Mouse (Mus musculus): ENCODE measurements around the gene Rbm34. TPM values are rescaled to one million over a fixed set of nuclear protein-coding genes. Genes with fewer than 3 reads are reported as not detected.

The Rbm34 gene
- total and polyA plus RNA-seq, 3 experiments, result 25.9 TPM; not detected in 1

DNA sequence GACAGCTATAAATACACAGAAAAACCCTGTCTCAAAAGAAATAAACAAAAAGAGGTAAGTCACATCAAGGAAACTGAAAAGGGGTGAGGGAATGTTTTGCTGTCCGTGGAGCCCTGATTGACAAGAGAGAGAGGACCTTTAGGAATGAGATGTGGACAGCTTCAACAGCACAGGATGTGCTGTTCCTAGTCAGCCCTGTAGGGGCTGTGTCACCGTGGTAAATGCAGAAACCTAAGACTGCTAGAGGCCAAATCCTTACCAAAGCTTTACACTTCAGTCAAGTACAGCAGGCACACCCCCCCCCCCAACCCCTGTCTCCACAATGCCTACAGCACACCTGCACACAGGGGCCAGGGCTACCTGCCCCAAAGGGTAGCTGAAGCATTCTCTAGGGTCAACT, 39.2 kb downstream of the Rbm34 start:
- DNase-seq (ENCODE audit: low read depth, low spot score), result peak; percentile 70
- Histone ChIP-seq H3K27ac (ENCODE audit: control insufficient read depth, low read depth, low read length) (peak overlapping the region; percentile 17; the same call in 1 of the 2 replicates), H3K4me3 (ENCODE audit: control insufficient read depth in 1 of 2, insufficient read depth in 1 of 2, low read depth in 2 of 2, low read length in 2 of 2) (no peak overlapping the region), H3K4me1 (ENCODE audit: control insufficient read depth in 1 of 2, insufficient read depth in 2 of 2, low read length in 2 of 2) (no peaks in the 10 kb centered on the region; a peak in 1 of 4 replicates), H3K36me3 (ENCODE audit: control insufficient read depth in 1 of 2, insufficient read depth in 2 of 2, low read length in 2 of 2) (peaks cover 13 to 20% of the 10 kb centered on the region in 2 experiments), H3K79me2 (ENCODE audit: control insufficient read depth, insufficient read depth, low read length, poor library complexity) (peaks cover 3% of the 10 kb centered on the region; the same call in 1 of the 2 replicates), H3K9ac (ENCODE audit: control insufficient read depth, low read depth, low read length, poor library complexity, severe bottlenecking) (no peak overlapping the region), H3K27me3 (ENCODE audit: control insufficient read depth in 1 of 2, insufficient read depth in 2 of 2, low read length in 2 of 2) (no peaks in the 10 kb centered on the region), H3K9me3 (replicated peaks; ENCODE audit: insufficient read depth, low read length) (no peaks in the 10 kb centered on the region)
- TF ChIP-seq NELFE (IDR thresholded peaks at IDR 0.05; ENCODE audit: low read depth, low read length) (0 out of 2 replicates have a peak, but pooled peaks have one; percentile 12), CTCF (IDR thresholded peaks at IDR 0.05 in 2 of 3, conservative IDR thresholded peaks at IDR 0.05 in 1 of 3; ENCODE audit: control insufficient read depth in 1 of 3, insufficient read depth in 1 of 3, low read depth in 2 of 3, low read length in 3 of 3, poor library complexity in 1 of 3, severe bottlenecking in 1 of 3) (peak in 2 of 3 experiments; percentile 33 to 51; a peak in 4 of 6 replicates), MAX (IDR thresholded peaks at IDR 0.05; ENCODE audit: low read length) (no peak), MXI1 (IDR thresholded peaks at IDR 0.05; ENCODE audit: low read depth, low read length) (0 out of 2 replicates have a peak, but pooled peaks have one; percentile 15)

GRCm38 (mm10) chr8:126929607-126930161, 41.2 kb downstream of the Rbm34 start:
- no peak overlapping the region for H3K9ac ChIP-seq (ENCODE audit: control insufficient read depth, low read depth, low read length, poor library complexity, severe bottlenecking)
- DNase-seq (ENCODE audit: low read depth, low spot score), result peak; percentile 89
- peaks cover 2 to 7% of the 10 kb centered on the region in 2 experiments for H3K36me3 ChIP-seq (ENCODE audit: control insufficient read depth in 1 of 2, insufficient read depth in 2 of 2, low read length in 2 of 2)
- H3K9me3 ChIP-seq (replicated peaks; ENCODE audit: insufficient read depth, low read length), result no peaks in the 10 kb centered on the region
- H3K27me3 ChIP-seq (ENCODE audit: control insufficient read depth in 1 of 2, insufficient read depth in 2 of 2, low read length in 2 of 2), result no peaks in the 10 kb centered on the region
- TF ChIP-seq GATA1 (IDR thresholded peaks at IDR 0.05; ENCODE audit: low read depth, low read length) (no peak), ZNF384 (IDR thresholded peaks at IDR 0.05; ENCODE audit: low read depth, low read length) (no peak), CTCF (IDR thresholded peaks at IDR 0.05 in 2 of 3, conservative IDR thresholded peaks at IDR 0.05 in 1 of 3; ENCODE audit: control insufficient read depth in 1 of 3, insufficient read depth in 1 of 3, low read depth in 2 of 3, low read length in 3 of 3, poor library complexity in 1 of 3, severe bottlenecking in 1 of 3) (peak; percentile 21 to 98 (median 87)), RAD21 (IDR thresholded peaks at IDR 0.05; ENCODE audit: low read depth, low read length) (peak; percentile 62), SMC3 (IDR thresholded peaks at IDR 0.05; ENCODE audit: low read depth, low read length) (peak; percentile 76), ELF1 (IDR thresholded peaks at IDR 0.05; ENCODE audit: low read depth, low read length) (peak; percentile 45; the same call in 1 of the 2 replicates), SIN3A (IDR thresholded peaks at IDR 0.05; ENCODE audit: low read length) (0 out of 2 replicates have a peak, but pooled peaks have one; percentile 33), ZC3H11A (IDR thresholded peaks at IDR 0.05; ENCODE audit: low read depth, low read length) (peak; percentile 40; the same call in 1 of the 2 replicates)
- no peak overlapping the region for H3K4me3 ChIP-seq (ENCODE audit: control insufficient read depth in 1 of 2, insufficient read depth in 1 of 2, low read depth in 2 of 2, low read length in 2 of 2)
- no peaks in the 10 kb centered on the region; a peak in 1 of 4 replicates for H3K4me1 ChIP-seq (ENCODE audit: control insufficient read depth in 1 of 2, insufficient read depth in 2 of 2, low read length in 2 of 2)
- no peak overlapping the region for H3K27ac ChIP-seq (ENCODE audit: control insufficient read depth, low read depth, low read length)
- H3K79me2 ChIP-seq (ENCODE audit: control insufficient read depth, insufficient read depth, low read length, poor library complexity), result no peaks in the 10 kb centered on the region

DNA sequence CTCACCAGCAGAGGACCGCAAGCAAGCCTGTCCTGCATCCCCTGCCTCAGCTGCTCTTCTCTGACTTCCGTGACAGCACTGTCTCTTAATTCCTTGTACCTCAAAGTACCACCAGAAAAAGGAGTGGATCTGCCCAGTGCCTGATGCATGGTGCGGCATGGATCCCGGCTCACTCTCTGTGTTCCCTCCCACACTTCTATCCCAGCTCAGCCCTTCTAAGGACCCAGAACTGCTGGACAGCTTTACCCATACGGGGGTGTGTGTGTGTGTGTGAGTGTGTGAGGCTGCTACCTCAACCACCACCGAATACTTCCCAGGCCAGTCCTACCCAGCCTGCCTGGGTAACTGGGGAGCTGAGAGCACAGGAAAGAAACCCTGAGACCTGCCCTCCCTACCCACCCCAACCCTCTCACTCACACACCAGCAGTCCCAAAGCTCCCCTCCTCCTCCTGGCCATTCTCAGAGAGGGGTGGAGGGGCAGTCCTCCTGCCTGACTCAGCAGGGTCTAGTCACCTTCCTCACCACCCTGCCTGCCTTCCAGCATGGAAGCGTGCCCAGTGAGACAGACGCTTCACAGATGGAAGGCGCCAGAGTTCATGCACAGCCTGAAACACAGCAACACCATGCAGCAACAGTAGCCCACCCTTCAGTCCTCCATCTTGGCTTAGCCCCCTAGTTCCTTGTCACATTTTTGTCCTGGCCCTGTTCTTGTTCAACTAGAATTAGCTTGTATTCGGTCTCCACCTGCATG, 41.9 kb downstream of the Rbm34 start:
- Histone ChIP-seq H3K4me1 (ENCODE audit: control insufficient read depth in 1 of 2, insufficient read depth in 2 of 2, low read length in 2 of 2) (no peaks in the 10 kb centered on the region; a peak in 1 of 4 replicates), H3K4me3 (ENCODE audit: control insufficient read depth in 1 of 2, insufficient read depth in 1 of 2, low read depth in 2 of 2, low read length in 2 of 2) (no peak overlapping the region), H3K36me3 (ENCODE audit: control insufficient read depth in 1 of 2, insufficient read depth in 2 of 2, low read length in 2 of 2) (peaks cover 0 to 5% of the 10 kb centered on the region in 2 experiments)
- no peak for TF ChIP-seq GATA1 (IDR thresholded peaks at IDR 0.05; ENCODE audit: low read depth, low read length)
- TF ChIP-seq MXI1 (IDR thresholded peaks at IDR 0.05; ENCODE audit: low read depth, low read length), result no peak
- TF ChIP-seq SMC3 (IDR thresholded peaks at IDR 0.05; ENCODE audit: low read depth, low read length), result no peak
- no peak for TF ChIP-seq JUND (IDR thresholded peaks at IDR 0.05; ENCODE audit: low read depth, low read length)
- no peak for TF ChIP-seq POLR2AphosphoS2 (IDR thresholded peaks at IDR 0.05; ENCODE audit: low read length)
- no peak for TF ChIP-seq POLR2A (IDR thresholded peaks at IDR 0.05; ENCODE audit: control insufficient read depth in 1 of 2, insufficient read depth in 1 of 2, low read depth in 1 of 2, low read length in 2 of 2, poor library complexity in 1 of 2)
- no peak for TF ChIP-seq TAL1 (IDR thresholded peaks at IDR 0.05; ENCODE audit: low read length)
- TF ChIP-seq NRF1 (IDR thresholded peaks at IDR 0.05; ENCODE audit: insufficient read depth, low read depth, low read length, poor library complexity, severe bottlenecking), result no peak
- no peak for TF ChIP-seq CHD2 (IDR thresholded peaks at IDR 0.05; ENCODE audit: low read length)
- TF ChIP-seq USF2 (IDR thresholded peaks at IDR 0.05; ENCODE audit: borderline replicate concordance in 1 of 2, insufficient read depth in 1 of 2, low read depth in 1 of 2, low read length in 2 of 2), result no peak
- no peak for TF ChIP-seq BHLHE40 (IDR thresholded peaks at IDR 0.05; ENCODE audit: borderline replicate concordance, low read depth, low read length)
- TF ChIP-seq E2F4 (IDR thresholded peaks at IDR 0.05; ENCODE audit: borderline replicate concordance, low read depth, low read length), result no peak
- no peak for TF ChIP-seq MEF2A (IDR thresholded peaks at IDR 0.05; ENCODE audit: extremely low read depth, insufficient replicate concordance, low read depth, low read length, poor library complexity, severe bottlenecking)
- no peak for TF ChIP-seq TCF12 (IDR thresholded peaks at IDR 0.05; ENCODE audit: low read depth, low read length)

More for the DNA sequence above, 41.9 kb downstream of the Rbm34 start:
- H3K27me3 ChIP-seq (ENCODE audit: control insufficient read depth in 1 of 2, insufficient read depth in 2 of 2, low read length in 2 of 2), result no peaks in the 10 kb centered on the region
- no peak overlapping the region for H3K9ac ChIP-seq (ENCODE audit: control insufficient read depth, low read depth, low read length, poor library complexity, severe bottlenecking)
- H3K9me3 ChIP-seq (replicated peaks; ENCODE audit: insufficient read depth, low read length), result no peaks in the 10 kb centered on the region
- H3K27ac ChIP-seq (ENCODE audit: control insufficient read depth, low read depth, low read length), result no peak overlapping the region
- no peaks in the 10 kb centered on the region for H3K79me2 ChIP-seq (ENCODE audit: control insufficient read depth, insufficient read depth, low read length, poor library complexity)
- no peak for DNase-seq (ENCODE audit: low read depth, low spot score)
